Mouse (Mus musculus) brain, embryonic 14.5 days (tissue): ENCODE measurements at regions not wholly inside any gene's neighbourhood (a gene's known extent, or its start where the extent isn't known, plus 50 kb on each side); places are given as distances from the start of the nearest gene placed in this dataset.

Experiments
- CTCF ChIP-seq: fragments of 200-500 bp; IDR thresholded peaks from 2 replicates; pipeline ENCODE4 v1.5.1; 2012; ENCODE audit warnings: inconsistent platforms, mild to moderate bottlenecking, moderate library complexity, borderline replicate concordance; ENCODE audit not compliant: insufficient read depth, insufficient read length; ENCODE audit errors: extremely low read depth
- POLR2A ChIP-seq: fragments of 200-500 bp; IDR thresholded peaks from 2 replicates; pipeline ENCODE4 v1.6.1; 2012; ENCODE audit warnings: mild to moderate bottlenecking, inconsistent platforms, borderline replicate concordance; ENCODE audit not compliant: poor library complexity, insufficient read depth, insufficient read length, severe bottlenecking; ENCODE audit errors: extremely low read depth

DNA sequence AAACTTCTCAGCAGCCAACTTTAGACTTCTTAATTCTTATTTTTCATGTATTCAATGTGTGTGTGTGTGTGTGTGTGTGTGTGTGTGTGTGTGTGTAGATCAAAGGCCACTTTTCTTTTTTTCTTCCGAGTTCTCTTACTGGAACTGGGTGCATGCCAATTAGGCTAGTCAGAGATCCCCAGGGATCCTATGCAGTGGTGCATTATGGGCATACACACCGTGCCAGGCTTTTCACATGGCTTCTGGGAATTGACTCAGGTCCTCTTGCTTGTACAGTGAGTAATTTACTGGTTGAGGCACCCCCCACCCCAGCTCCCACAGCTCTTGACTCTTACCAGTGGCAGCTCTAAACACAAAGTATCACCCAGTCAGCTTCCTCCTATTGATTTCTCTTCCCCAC is 189.3 kb upstream of the Tmtc4 start:
- TF ChIP-seq POLR2A (no peak), CTCF (no peak)
